Mouse (Mus musculus): ENCODE measurements around the gene Pnpla1.

The Pnpla1 gene

GRCm38 (mm10) chr17:28883941-28884516, 25.8 kb downstream of the Pnpla1 start:
- DNase-seq (ENCODE audit: low spot score in 2 of 2) = no peak

DNA sequence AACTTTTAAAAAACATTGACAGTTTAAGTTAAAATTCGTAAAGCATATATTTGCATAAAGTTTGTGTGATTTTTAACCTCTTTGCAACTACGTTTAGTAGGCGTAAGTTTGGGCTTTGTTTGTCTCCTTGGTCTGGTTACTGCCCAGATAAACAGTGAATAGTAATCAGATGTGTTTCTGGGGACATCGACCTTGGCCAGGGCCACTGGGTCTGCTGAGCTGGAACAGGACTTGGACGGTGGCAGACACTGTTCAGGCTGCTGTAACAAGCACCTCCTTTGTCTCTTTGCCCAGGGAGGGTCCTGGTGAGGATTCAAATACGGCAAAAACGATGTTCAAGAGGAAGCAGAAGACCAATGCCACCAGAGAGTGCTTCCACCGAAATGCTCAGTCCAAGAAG, 27.0 kb downstream of the Pnpla1 start:
- DNase-seq (ENCODE audit: low spot score in 2 of 2) = no peak

- no peak for DNase-seq (ENCODE audit: low spot score in 2 of 2)
Measured at GRCm38 (mm10) chr17:28886266-28886665, 28.1 kb downstream of the Pnpla1 start.

GRCm38 (mm10) chr17:28894050-28894767, 36.0 kb downstream of the Pnpla1 start:
- DNase-seq (ENCODE audit: low spot score in 2 of 2) = no peak

DNA sequence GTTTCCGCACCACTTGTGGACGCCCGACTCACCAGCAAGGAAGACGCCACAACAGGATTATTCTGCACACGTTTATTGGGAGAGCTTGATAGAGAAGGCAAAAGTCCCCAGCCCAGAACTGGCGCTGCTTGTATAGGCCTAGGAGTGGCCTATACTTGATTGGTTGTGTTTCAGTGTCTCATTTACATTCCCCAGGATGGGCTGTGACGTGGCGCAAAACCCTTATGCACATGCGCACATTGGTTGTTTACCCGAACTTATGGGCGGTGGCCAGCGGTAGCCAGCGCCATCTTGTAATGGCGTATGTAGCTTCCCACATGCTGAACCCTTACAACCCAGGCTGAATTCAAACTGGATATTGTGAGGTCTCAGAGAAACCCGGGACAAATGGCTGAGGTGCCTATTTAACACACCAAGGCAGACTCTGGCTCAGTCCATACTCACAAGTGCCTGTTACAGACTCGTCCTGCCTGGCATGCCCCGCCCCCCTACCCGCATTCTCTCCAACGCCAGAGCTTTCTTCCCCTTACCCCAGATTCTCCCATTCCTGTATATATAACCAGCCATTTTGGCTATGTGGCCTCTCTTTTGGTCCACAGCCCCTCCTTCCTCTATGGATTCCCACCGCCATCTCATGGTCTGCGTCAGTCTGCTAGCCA, 37.1 kb downstream of the Pnpla1 start:
- no peak for DNase-seq (ENCODE audit: low spot score in 2 of 2)

DNA sequence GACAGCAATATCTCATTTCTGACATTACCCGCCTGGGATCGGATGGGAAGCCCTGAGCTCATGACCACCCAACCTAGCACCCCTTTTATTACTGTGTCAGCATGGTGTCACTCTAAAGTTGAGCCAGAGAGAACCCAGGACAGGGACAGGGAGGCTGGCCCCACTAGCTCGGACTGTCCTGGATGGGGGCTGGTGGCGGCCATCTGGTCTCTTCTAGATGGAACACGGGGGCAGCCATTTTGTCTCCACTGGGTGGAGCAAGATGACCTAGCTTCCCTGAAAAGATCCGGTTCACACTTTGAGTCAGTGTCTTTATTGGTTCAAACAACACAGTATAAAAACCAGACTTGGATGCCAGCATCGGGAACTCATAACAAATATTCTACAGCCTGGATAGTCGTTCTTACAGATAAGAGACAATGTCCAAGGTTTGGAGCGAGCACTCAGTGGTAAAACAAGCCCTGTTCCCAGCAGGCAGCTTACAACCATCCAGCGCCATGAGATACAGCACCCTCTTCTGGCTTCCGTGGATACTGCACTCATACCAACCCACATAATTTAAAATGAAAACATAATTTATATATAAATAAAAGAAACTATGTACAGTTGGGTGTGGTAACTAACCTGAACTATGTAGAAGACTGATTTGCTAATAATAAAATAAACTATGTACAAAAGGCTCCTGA, 38.0 kb downstream of the Pnpla1 start:
- DNase-seq (ENCODE audit: low spot score in 2 of 2) = no peak

GRCm38 (mm10) chr17:28897817-28898216, 39.6 kb downstream of the Pnpla1 start:
- DNase-seq (ENCODE audit: low spot score in 2 of 2) = no peak

- DNase-seq (ENCODE audit: low spot score in 2 of 2) = no peak
Measured at GRCm38 (mm10) chr17:28898249-28898648, 40.0 kb downstream of the Pnpla1 start.

- no peak for DNase-seq (ENCODE audit: low spot score in 2 of 2)
Measured at GRCm38 (mm10) chr17:28899427-28899826, 41.2 kb downstream of the Pnpla1 start.

DNA sequence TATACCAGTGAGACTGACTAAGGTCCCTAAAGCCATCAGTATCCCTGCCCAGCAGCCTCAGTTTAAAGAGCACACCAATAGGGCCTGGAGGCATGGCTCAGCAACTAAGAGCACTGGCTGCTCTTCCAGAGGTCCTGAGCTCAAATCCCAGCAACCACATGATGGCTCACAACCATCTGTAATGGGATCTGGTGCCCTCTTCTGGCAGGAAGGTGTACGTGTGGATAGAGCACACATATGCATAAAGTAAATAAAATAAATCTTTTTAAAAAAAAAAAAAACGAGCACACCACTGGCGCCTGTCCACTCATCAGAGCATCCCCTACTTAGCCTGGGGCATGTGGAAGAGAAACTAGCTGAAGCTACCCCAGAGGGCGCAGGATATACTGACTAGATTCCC, 43.3 kb downstream of the Pnpla1 start:
- DNase-seq (ENCODE audit: low spot score in 2 of 2) = no peak

GRCm38 (mm10) chr17:28904546-28905376, 46.5 kb downstream of the Pnpla1 start:
- peak; percentile 63 to 75 for DNase-seq (ENCODE audit: low spot score in 2 of 2)

GRCm38 (mm10) chr17:28905377-28905916, 47.2 kb downstream of the Pnpla1 start:
- DNase-seq (ENCODE audit: low spot score in 2 of 2) = peak in 1 of 2 experiments; percentile 31

DNA sequence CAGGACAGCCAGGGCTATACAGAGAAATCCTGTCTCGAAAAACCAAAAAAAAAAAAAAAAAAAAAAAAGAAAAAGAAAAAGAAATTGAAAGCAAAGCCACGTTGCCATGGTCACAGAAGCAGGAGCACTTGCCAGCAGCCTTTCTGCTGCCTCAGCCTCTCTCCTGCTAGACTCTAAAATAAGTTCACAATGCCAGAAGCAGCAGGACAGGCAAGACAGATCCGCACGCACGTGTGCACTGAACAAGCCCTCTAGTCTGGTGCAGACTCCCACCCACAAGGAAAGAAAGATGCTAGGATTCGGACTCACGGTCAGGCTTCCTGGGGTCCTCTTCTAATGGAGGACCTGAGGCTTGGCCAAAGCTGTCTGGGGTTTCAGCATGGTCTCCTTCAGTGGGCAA, 49.7 kb downstream of the Pnpla1 start:
- DNase-seq (ENCODE audit: low spot score in 2 of 2) = peak; percentile 59 to 72

DNA sequence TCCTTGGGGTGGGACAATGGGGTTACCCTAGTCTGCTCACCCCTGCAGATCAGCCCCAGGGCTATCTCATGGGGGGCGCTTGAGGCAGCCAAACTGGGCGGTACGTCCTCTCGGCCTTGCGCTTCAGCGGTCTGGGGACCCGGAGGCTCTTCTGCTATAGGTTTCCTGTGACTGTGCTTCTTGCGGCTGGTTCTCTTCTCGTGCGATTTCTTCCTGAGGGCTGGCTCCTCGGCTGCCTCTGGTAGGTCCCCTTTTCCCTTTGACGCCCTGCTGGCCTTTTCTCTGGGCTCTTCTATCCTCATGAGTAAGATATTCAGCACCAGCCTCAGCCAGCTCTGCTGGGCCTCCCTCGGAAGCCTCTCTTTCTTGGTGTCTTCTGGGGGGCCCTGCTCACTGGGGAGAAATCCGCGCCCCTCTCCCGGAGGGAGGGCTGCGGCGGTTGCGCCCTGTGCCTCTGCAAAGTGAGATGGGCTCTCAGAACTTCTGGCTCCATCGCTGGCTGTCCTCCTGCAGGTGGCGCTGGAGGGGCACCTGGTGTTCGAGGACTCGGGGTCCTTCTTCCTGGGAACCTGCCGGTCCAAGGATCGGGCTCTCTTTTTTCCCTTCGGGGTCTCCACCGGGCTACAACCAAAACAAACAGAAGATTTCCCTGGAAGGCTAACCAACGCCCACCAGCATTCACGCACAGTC, 51.2 kb downstream of the Pnpla1 start:
- no peak for DNase-seq (ENCODE audit: low spot score in 2 of 2)

DNA sequence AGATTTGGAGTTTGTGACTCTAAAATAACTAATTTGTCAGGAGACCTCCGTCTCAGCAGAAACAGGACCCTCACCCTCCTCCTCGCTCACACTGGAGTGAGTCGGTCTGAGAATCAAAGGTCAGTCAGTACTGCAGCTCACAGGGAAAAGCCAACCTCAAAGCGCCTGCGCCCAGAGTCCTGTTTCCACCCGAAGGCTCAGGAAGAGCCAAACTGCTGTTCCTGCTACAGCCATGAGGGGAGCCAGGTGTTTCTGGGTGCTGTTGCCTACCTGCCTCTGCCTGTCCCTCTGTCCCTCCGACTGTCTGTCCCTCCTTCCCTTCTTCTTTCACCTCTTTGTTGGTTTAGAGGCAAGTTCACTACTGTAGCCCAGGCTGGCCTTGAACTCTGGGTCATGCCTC, 51.9 kb downstream of the Pnpla1 start:
- DNase-seq (ENCODE audit: low spot score in 2 of 2) = no peak

- no peak for DNase-seq (ENCODE audit: low spot score in 2 of 2)
Measured at GRCm38 (mm10) chr17:28913200-28913599, 55.0 kb downstream of the Pnpla1 start.

GRCm38 (mm10) chr17:28913940-28914339, 55.7 kb downstream of the Pnpla1 start:
- no peak for DNase-seq (ENCODE audit: low spot score in 2 of 2)

DNA sequence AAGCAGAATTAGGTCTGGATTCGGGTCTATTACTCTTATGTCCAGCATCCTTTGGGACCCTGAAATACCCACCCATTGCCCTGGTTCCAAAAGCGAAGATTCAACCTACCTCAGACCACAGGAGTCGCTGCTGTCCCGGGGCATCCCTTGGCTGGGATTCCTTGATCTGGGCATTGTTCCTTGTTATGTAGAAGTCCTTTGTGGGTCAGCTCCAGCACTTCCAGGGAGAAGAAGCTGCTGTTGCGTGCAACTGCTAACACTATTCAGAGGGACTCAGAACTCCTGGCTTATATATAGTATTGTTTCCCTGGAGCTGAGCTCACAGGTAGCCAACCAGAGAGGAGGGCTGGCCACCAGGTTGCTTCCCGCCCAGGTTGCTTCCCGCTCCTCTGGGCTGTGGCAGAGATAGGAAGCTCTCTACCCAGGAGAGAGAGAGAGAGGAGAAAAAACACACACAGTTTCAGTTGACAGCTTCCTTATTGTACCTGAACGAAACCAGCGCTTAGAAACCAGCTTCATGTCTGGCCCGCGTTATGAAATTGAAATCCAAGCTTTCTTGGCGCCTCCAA, 56.9 kb downstream of the Pnpla1 start, which contains the start of gene 4930539E08Rik:
Gene 4930539E08Rik, minus strand, starts transcription at position 265 of the 569 bp plus-strand sequence.
- DNase-seq (ENCODE audit: low spot score in 2 of 2) = no peak

DNA sequence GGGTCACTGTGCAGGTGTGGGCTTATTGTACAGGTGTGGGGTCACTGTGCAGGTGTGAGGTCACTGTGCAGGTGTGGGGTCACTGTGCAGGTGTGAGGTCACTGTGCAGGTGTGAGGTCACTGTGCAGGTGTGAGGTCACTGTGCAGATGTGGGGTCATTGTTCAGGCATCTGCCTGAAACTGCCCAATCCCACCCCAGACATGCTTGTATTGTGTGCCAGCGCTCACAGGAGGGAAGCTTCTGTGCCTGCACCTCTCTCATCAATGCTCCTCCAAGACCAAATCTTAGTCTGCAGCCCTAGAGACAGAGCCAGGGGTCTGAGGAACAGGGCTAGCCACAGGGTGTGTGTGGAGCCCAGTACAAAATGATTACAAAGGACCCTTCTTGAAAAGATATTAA, 58.3 kb downstream of the Pnpla1 start:
- no peak for DNase-seq (ENCODE audit: low spot score in 2 of 2)

GRCm38 (mm10) chr17:28921086-28921485, 62.9 kb downstream of the Pnpla1 start:
- DNase-seq (ENCODE audit: low spot score in 2 of 2) = no peak
